Mouse (Mus musculus) forebrain, embryonic 16.5 days (tissue): Measurements from ENCODE around the gene Gpr182. TPM values are rescaled to one million over a fixed set of nuclear protein-coding genes. Genes with fewer than 3 reads are reported as not detected.
"Not testable (repeated sequence)": the region's sequence is repeated elsewhere in the genome, so short reads cannot be mapped to it uniquely, and the experiment has no call there.

Source experiments
- ATAC-seq: fragments of 200-750 bp; cut with Nextera tagmentation; 2 replicates; pipeline ENCODE4 v1.8.0; 2017; ENCODE audit warnings: mild to moderate bottlenecking, moderate library complexity
- H3K27ac ChIP-seq: fragments of 300-500 bp; sonication (generic); 2 replicates; pipeline ENCODE4 v1.5.1; 2014; ENCODE audit warnings: low read length, control low read depth
- H3K27me3 ChIP-seq: fragments of 300-500 bp; sonication (generic); replicated peaks from 2 replicates; pipeline ENCODE4 v1.6.1; 2014; ENCODE audit warnings: low read length; ENCODE audit not compliant: control insufficient read depth, insufficient read depth
- H3K36me3 ChIP-seq: fragments of 300-500 bp; sonication (generic); 2 replicates; pipeline ENCODE4 v1.6.1; 2014; ENCODE audit not compliant: control insufficient read depth, insufficient read depth
- H3K4me1 ChIP-seq: fragments of 300-500 bp; sonication (generic); replicated peaks from 2 replicates; pipeline ENCODE4 v1.6.1; 2014; ENCODE audit warnings: low read length; ENCODE audit not compliant: control insufficient read depth, insufficient read depth
- H3K4me2 ChIP-seq: fragments of 300-500 bp; sonication (generic); 2 replicates; pipeline ENCODE4 v1.6.1; 2014; ENCODE audit warnings: mild to moderate bottlenecking, low read length, control low read depth
- H3K4me3 ChIP-seq: fragments of 300-500 bp; sonication (generic); replicated peaks from 2 replicates; pipeline ENCODE4 v1.5.1; 2014; ENCODE audit warnings: mild to moderate bottlenecking, low read length, control low read depth
- H3K9ac ChIP-seq: fragments of 300-500 bp; sonication (generic); replicated peaks from 2 replicates; pipeline ENCODE4 v1.6.1; 2014; ENCODE audit warnings: low read depth, low read length, control low read depth
- H3K9me3 ChIP-seq: fragments of 300-500 bp; sonication (generic); 2 replicates; pipeline ENCODE4 v1.6.1; 2016; ENCODE audit warnings: low read length; ENCODE audit not compliant: control insufficient read depth
- WGBS: fragments of 180-500 bp; shearing (Covaris S2); extraction: QIAGEN DNeasy Blood & Tissue Kit; methylation state at CpG from one replicate; pipeline ENCODE4 v1.1.7; 2014; 5-methylcytosine and 5-hydroxymethylcytosine counted together
- polyA plus RNA-seq: library from polyadenylated mRNA; unstranded; fragments of >200 nt; fragmentation: Nextera tagmentation; extraction: Ambion mirVana; gene quantifications from 2 replicates; pipeline ENCODE4 v1.2.1, GENCODE M21; 2015

Gene Gpr182
- 0.87 and 0.99 TPM in 2 replicates for polyA plus RNA-seq

DNA sequence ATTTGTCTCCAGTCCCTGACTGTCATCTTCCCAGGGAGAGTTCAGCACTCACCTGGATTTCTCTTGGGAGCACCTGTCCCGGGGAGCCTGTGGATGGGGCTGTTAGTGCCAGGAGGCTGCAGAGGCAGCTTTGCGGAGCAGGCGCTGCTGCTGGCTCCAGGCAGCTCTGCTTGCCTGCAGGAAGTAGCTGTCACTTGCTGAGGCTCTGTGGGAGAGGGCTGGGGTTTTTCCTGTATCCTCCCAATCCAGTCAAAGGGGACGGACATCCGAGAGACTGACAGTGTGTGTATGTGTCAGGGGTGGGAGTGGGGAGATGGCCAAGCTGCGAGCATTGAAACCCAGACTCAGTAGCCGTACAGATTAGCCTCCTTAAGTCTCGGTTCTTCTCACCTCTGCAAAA lies at the start of gene Gpr182:
Gene Gpr182, minus strand, starts transcription at position 185 of the 400 bp plus-strand sequence.
- Histone ChIP-seq H3K4me3 (no peak within 1 kb of the TSS), H3K4me1 (no peaks in the 10 kb centered on the region), H3K4me2 (no peak within 1 kb of the TSS), H3K27me3 (no peaks in the 10 kb centered on the region), H3K9ac (no peak within 1 kb of the TSS), H3K9me3 (no peaks in the 10 kb centered on the region), H3K27ac (no peak within 1 kb of the TSS), H3K36me3 (0 out of 2 replicates have a peak, but pooled peaks cover 2% of the 10 kb centered on the region)
- 74% methylated on average over 8 of the region's 8 CpGs for WGBS
- no peak for ATAC-seq

DNA sequence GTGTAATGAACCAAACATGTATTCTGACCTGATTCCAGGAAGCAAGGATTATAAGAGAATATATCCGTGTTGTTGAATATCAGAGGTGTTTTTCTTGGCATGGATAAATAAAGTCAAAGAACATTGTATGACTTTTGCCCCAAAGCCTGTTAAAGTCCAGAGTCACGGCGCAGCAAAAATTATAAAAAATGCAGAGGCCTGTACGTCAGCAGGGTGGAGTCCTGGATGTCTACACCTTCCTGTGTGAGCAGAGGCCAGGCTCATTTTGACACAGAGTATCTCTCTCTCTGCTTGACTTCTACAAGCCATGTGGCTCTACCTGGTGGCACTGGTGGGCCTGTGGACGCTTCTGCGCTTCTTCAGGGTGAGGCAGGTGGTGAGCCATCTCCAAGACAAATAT lies 49.4 kb upstream of the Gpr182 start, which contains the start of gene Rdh16:
Gene Rdh16, plus strand, starts transcription at position 262 of the 400 bp plus-strand sequence.
- WGBS: 92% methylated on average over 6 of the region's 6 CpGs
- Histone ChIP-seq H3K9ac (no peak within 1 kb of the TSS), H3K9me3 (no peaks in the 10 kb centered on the region), H3K4me3 (no peak within 1 kb of the TSS), H3K27ac (no peak within 1 kb of the TSS), H3K4me2 (no peak within 1 kb of the TSS), H3K36me3 (no peaks in the 10 kb centered on the region), H3K4me1 (no peaks in the 10 kb centered on the region), H3K27me3 (no peaks in the 10 kb centered on the region)
- no peak for ATAC-seq

DNA sequence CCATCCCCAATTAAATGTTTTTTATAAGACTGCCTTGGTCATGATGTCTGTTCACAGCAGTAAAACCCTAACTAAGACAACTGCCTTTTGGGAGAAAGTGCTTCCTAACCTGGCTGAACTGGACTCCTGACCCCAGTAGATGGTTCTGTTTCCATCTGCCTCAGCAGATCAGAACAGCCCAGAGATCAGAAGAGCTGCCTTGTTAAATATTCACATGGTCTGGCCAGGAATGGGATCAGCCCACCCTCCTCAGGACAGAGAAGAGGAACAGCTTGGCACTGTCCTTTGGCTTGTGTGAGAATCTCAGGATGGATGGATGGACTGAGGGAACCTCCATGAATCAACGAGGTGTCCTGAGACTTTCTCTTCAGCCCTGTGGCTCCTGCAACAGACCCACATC lies 47.8 kb upstream of the Gpr182 start:
- no peaks in the 10 kb centered on the region for H3K36me3 ChIP-seq
- no peaks in the 10 kb centered on the region for H3K9me3 ChIP-seq
- H3K4me1 ChIP-seq: no peaks in the 10 kb centered on the region
- ATAC-seq: no peak
- no peaks in the 10 kb centered on the region for H3K27me3 ChIP-seq
- H3K9ac ChIP-seq: no peak overlapping the region
- H3K27ac ChIP-seq: no peak overlapping the region
- no peak overlapping the region for H3K4me3 ChIP-seq
- 78% methylated on average over 1 of the region's 1 CpGs for WGBS
- no peak overlapping the region for H3K4me2 ChIP-seq

DNA sequence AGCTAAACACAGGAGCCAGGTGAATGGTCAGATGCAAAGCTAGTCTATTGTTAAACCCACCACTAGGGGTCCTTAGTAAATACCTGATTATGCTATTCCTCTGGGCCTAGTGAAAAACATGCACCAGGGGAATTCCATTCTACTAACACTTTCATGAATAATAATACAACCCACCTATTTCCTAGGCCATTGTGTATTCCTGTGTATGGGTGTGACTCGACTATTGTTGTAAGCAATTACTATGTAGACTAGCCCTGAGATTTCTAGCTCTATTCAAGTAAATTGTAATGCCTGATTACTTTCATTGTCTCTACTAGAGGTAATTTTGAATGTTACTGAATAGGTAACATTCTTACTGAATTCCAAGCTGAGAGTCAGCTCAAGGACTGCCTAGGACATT lies 33.9 kb upstream of the Gpr182 start:
- H3K27ac ChIP-seq, H3K36me3 ChIP-seq, H3K27me3 ChIP-seq, H3K4me2 ChIP-seq, H3K9ac ChIP-seq, ATAC-seq, H3K9me3 ChIP-seq, H3K4me1 ChIP-seq, H3K4me3 ChIP-seq: not testable (repeated sequence)
- 65% methylated on average over 1 of the region's 1 CpGs for WGBS

DNA sequence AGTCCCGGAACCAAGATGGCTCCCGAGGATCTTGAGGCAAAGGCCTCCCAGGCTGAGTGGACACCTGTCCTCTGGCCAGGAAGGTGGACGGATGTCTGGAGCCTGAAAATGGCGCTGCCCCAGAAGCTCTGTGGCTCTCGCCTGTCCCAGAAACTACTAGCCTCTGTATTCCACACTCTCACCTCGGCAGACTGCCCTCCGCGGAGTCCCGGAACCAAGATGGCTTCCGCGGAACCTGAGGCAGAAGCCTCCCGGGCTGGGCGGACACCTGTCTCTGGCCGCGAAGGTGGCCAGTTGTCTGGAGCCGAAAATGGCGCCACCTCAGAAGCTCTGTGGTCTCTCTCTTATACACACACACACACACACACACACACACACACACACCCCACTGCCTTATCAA lies 30.8 kb upstream of the Gpr182 start:
- not testable (repeated sequence) for H3K9me3 ChIP-seq, H3K4me1 ChIP-seq, H3K9ac ChIP-seq, H3K36me3 ChIP-seq, H3K4me2 ChIP-seq, ATAC-seq, H3K27me3 ChIP-seq, H3K4me3 ChIP-seq, H3K27ac ChIP-seq
- WGBS: 96% methylated on average over 17 of the region's 17 CpGs

DNA sequence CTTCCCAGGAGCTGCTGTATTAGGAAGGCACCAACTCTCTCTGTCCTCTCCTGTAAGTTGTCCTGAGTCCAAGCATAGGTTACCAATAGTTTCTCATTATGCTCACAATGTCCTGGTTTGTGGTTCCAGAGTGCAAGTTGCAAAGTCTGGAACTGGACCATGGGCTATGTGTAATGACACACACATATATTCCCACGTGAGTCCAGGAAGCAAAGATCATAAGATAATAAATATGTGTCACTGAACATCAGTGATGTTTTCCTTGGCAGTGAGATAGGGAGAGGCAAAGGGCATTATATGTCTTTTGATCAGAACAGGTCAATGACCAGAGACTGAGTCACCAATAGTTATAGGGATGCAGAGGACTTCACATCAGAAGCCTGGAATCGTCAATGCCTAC lies 24.5 kb upstream of the Gpr182 start, which contains the start of gene Rdh9:
Gene Rdh9, plus strand, starts transcription at position 376 of the 400 bp plus-strand sequence.
- H3K27me3 ChIP-seq: no peaks in the 10 kb centered on the region
- no peaks in the 10 kb centered on the region for H3K9me3 ChIP-seq
- no peak within 1 kb of the TSS for H3K27ac ChIP-seq
- no peak for ATAC-seq
- 81% methylated on average over 2 of the region's 2 CpGs for WGBS
- no peak within 1 kb of the TSS for H3K9ac ChIP-seq
- no peak within 1 kb of the TSS for H3K4me2 ChIP-seq
- H3K4me3 ChIP-seq: no peak within 1 kb of the TSS
- no peaks in the 10 kb centered on the region for H3K36me3 ChIP-seq
- no peaks in the 10 kb centered on the region for H3K4me1 ChIP-seq

DNA sequence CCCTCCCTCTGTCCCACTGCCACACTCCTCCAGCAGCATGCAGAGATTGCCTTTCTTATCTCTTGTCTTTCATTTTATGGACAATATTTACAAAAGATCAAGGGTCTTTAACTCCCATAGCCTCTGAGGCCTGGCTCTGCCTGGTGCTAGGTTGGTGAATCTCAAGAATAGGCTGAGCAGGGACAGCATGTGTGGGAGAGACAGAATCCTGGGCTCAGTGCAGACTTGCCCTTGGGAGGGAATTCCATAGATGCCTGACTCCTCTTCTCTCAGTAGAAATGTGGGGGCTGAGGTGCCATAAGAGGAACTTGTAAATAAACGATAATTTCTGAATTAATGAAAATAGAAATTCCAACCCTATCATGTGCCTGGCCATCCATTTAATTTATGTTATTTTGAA lies 15.0 kb upstream of the Gpr182 start:
- H3K4me1 ChIP-seq: no peaks in the 10 kb centered on the region
- ATAC-seq: no peak
- no peaks in the 10 kb centered on the region for H3K27me3 ChIP-seq
- no peak overlapping the region for H3K27ac ChIP-seq
- no peak overlapping the region for H3K4me3 ChIP-seq
- WGBS: 90% methylated on average over 1 of the region's 1 CpGs
- no peak overlapping the region for H3K9ac ChIP-seq
- H3K4me2 ChIP-seq: no peak overlapping the region
- H3K9me3 ChIP-seq: no peaks in the 10 kb centered on the region
- H3K36me3 ChIP-seq: no peaks in the 10 kb centered on the region

DNA sequence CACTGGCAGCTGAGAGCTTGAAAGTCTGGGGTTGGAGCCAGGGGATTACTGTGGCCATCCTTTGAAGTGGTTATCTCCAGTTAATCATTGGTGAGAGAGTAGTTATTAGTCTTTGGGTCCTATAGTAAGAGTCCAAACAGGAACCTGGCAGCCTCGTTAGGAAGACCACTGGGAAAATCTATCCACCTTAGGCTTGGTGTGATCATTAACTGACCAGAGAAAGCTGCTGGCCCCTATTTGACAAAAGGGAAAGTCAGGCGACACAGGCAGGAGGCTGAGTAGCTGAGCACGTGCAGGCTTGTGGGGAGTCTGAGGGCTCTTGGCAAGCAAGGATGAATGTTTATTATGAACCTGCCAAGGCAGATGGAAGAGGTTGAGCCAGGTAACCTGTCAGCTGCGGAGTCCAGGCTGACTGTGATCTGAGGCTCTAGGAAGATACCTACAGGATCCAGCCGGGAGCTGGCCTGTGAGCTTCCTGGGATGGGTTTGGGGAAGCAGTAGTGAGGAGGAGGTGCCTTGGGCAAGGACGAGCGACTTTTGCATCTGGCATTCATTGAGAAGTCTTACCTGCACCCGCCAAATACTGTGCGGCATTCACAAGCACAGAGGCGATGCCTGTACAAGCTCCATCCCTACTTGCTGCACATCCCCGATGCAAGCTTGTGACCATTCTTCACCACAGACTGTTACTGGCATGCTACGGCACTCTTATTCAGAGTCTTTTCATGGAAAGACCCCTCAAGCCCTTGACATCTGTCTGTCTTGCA lies 12.6 kb upstream of the Gpr182 start:
- WGBS: 65% methylated on average over 12 of the region's 12 CpGs
- Histone ChIP-seq H3K9me3 (no peaks in the 10 kb centered on the region), H3K36me3 (no peaks in the 10 kb centered on the region), H3K9ac (no peak overlapping the region), H3K27me3 (no peaks in the 10 kb centered on the region), H3K27ac (no peak overlapping the region), H3K4me2 (no peak overlapping the region), H3K4me3 (no peak overlapping the region), H3K4me1 (no peaks in the 10 kb centered on the region)
- ATAC-seq: no peak

DNA sequence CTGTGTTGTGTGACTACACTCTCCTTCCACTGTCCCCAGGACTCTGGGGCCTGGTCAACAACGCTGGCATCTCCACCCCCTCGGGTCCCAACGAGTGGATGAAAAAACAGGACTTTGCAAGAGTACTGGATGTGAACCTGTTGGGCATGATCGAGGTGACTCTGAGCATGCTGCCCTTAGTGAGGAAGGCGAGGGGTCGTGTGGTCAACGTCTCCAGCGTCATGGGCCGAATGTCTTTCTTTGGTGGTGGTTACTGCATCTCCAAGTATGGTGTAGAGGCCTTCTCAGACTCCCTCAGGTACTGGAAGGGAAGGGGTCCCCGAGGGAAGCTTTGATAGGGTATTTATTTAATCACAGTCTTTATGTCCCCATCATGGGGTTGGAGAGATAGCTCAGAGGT lies 11.4 kb upstream of the Gpr182 start:
- ATAC-seq, H3K27me3 ChIP-seq, H3K4me2 ChIP-seq, H3K27ac ChIP-seq, H3K4me3 ChIP-seq, H3K9me3 ChIP-seq, H3K4me1 ChIP-seq, H3K9ac ChIP-seq, H3K36me3 ChIP-seq: not testable (repeated sequence)
- 90% methylated on average over 10 of the region's 10 CpGs for WGBS
